Mouse (Mus musculus) embryonic fibroblast, embryonic 13.5 days (primary cell): ENCODE data around the gene Fau. TPM values are rescaled to one million over a fixed set of nuclear protein-coding genes. Genes with fewer than 3 reads are reported as not detected.

Source experiments
- H3K27ac ChIP-seq: 2 replicates; pipeline ENCODE4 v1.5.1; 2012; ENCODE audit warnings: low read length, control low read depth, inconsistent platforms; ENCODE audit not compliant: insufficient read depth
- H3K4me1 ChIP-seq: 2 replicates; pipeline ENCODE4 v1.6.1; 2011; ENCODE audit warnings: low read length; ENCODE audit not compliant: control insufficient read depth, insufficient read depth
- H3K4me3 ChIP-seq: 2 replicates; pipeline ENCODE4 v1.5.1; 2011; ENCODE audit warnings: mild to moderate bottlenecking, control low read depth, low read length; ENCODE audit not compliant: insufficient read depth
- CTCF ChIP-seq: IDR thresholded peaks from 2 replicates; pipeline ENCODE4 v1.5.1; 2011; ENCODE audit warnings: mild to moderate bottlenecking, control low read depth, low read length, moderate library complexity, borderline replicate concordance; ENCODE audit not compliant: insufficient read depth
- POLR2A ChIP-seq: IDR thresholded peaks from 2 replicates; pipeline ENCODE4 v1.6.1; 2011; ENCODE audit warnings: low read depth, mild to moderate bottlenecking, control low read depth, low read length, moderate library complexity
- polyA plus RNA-seq: library from polyadenylated mRNA; stranded (reverse); fragments of >200 nt; gene quantifications from 2 replicates; pipeline ENCODE4 v1.2.4, GENCODE M21; 2011; ENCODE audit warnings: low read depth; ENCODE audit not compliant: missing spikeins, insufficient read length

Gene Fau
- polyA plus RNA-seq, 1 experiment, result 1,065 TPM

DNA sequence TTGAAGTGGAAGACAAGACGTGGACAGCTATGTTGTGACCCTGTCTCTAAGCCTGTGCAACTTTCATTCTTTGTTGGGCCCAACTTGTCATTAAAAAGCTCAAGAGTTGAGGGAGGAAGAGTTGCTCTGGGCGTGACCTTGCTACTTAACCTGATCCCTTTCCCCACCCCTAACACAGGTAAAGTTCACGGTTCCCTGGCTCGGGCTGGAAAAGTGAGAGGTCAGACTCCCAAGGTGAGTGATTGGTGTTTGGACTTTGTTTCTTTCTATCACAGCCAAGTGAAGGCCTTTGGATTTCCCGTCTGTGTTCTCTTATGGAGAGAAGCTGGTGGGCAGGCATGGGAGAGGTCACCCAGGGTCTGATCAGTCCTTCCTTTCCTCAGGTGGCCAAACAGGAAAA is 1.3 kb downstream of the Fau start:
- Histone ChIP-seq H3K4me3 (peak overlapping the region; percentile 88), H3K27ac (0 out of 2 replicates have a peak overlapping the region, but pooled peaks have one; percentile 44)

GRCm38 (mm10) chr19:6061021-6061533 is 3.4 kb downstream of the Fau start, which contains the start of gene Znhit2:
Gene Znhit2 (plus strand): TSS chr19:6061192.
- peak within 1 kb of the TSS; percentile 60 for H3K4me3 ChIP-seq
- H3K27ac ChIP-seq, result peak within 1 kb of the TSS; percentile 84
- TF ChIP-seq CTCF (no peak), POLR2A (peak; percentile 68)
- peaks cover 4% of the 10 kb centered on the region; the same call in 1 of the 2 replicates for H3K4me1 ChIP-seq

More for the DNA sequence above, 1.3 kb downstream of the Fau start:
- H3K4me1 ChIP-seq, result peaks cover 4% of the 10 kb centered on the region; the same call in 1 of the 2 replicates
- TF ChIP-seq CTCF, result no peak
- TF ChIP-seq POLR2A, result no peak

GRCm38 (mm10) chr19:6061641-6062302 is 4.1 kb downstream of the Fau start:
- Histone ChIP-seq H3K4me1 (peaks cover 4% of the 10 kb centered on the region; the same call in 1 of the 2 replicates), H3K27ac (peak overlapping the region; percentile 82), H3K4me3 (peak overlapping the region; percentile 60)
- TF ChIP-seq POLR2A (peak; percentile 46; the same call in 1 of the 2 replicates), CTCF (no peak)

GRCm38 (mm10) chr19:6062418-6062817 is 4.8 kb downstream of the Fau start:
- Histone ChIP-seq H3K4me3 (peak overlapping the region; percentile 60), H3K27ac (no peak overlapping the region), H3K4me1 (peaks cover 4% of the 10 kb centered on the region; the same call in 1 of the 2 replicates)
- TF ChIP-seq CTCF, result no peak
- 0 out of 2 replicates have a peak, but pooled peaks have one; percentile 4 for TF ChIP-seq POLR2A

DNA sequence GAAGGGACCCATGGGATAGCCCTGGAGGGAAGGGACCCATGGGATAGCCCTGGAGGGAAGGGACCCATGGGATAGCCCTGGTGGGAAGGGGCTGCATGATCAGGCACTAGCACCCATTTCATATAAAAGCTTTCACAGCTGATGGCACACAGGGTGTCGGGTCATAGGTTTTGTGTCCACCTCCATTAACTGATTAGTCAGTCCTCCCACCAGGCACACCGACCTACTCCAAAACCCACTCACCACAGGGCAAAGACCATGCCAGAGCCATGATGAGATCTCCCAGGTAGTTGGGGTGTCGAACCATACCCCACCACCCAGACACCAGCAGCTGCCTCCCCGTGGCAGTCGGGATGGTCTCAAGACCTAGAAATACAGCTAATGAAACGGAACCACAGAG is 5.4 kb downstream of the Fau start:
- H3K27ac ChIP-seq, result no peak overlapping the region
- TF ChIP-seq CTCF (no peak), POLR2A (no peak; the same call in 1 of the 2 replicates)
- peaks cover 4% of the 10 kb centered on the region; the same call in 1 of the 2 replicates for H3K4me1 ChIP-seq
- no peak overlapping the region for H3K4me3 ChIP-seq

DNA sequence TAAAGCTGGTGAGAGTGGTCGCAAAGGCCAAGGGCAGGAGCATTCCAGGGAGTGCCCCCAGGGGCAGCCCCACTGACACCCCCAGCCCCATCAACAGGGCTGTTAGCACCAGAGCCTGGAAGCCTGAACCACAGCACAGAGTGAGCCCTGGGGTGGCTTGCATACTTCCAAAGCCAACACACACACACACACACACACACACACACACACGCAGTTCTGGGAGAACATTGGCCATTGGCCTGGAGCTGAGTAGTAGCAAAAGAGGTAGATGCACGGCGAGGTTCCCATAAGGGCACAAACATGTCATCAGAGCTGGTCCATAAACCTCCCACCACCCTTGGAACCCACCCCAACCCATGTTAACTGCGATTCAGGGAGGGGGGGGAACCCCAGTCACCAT is 8.9 kb downstream of the Fau start:
- no peak overlapping the region for H3K27ac ChIP-seq
- H3K4me1 ChIP-seq, result no peaks in the 10 kb centered on the region
- peak overlapping the region; percentile 56 for H3K4me3 ChIP-seq
- TF ChIP-seq CTCF, result no peak
- no peak for TF ChIP-seq POLR2A

DNA sequence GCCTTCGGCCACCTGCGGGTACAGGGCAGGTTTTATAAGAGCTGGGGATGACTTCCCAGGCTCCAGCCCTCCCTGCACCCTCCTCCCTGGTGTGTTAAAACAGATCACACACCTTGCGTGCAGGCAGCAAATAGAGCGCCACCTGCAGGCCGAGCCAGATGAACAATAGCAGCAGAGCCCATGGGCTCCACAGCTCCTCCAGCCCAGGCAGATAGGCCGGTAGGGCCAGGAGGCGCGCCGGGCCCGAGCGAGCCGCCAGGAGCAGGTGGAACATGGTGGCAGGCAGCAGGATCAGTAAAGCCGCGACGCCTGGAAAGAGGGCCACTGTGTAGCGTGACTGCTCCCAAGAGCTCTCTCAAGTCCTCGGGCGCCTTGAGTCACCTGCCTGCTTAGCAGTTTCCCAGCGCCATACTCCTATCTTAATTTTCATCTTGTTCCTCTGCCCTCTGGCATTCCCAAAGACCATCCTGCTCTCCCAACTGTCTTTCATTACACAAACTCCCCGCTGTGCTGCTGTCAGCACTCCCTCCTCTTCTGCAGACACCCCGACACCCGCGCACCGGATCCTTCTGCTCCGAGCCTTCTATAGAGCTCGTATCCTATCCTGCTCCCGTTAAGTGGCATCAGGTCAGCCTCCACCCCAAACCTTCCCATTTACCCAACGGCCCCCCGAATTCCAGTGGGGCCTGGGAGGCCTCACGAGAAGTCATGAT is 9.5 kb downstream of the Fau start:
- Histone ChIP-seq H3K4me1 (no peaks in the 10 kb centered on the region), H3K4me3 (peak overlapping the region; percentile 56), H3K27ac (0 out of 2 replicates have a peak overlapping the region, but pooled peaks have one; percentile 1)
- TF ChIP-seq POLR2A (no peak), CTCF (peak; percentile 91)

DNA sequence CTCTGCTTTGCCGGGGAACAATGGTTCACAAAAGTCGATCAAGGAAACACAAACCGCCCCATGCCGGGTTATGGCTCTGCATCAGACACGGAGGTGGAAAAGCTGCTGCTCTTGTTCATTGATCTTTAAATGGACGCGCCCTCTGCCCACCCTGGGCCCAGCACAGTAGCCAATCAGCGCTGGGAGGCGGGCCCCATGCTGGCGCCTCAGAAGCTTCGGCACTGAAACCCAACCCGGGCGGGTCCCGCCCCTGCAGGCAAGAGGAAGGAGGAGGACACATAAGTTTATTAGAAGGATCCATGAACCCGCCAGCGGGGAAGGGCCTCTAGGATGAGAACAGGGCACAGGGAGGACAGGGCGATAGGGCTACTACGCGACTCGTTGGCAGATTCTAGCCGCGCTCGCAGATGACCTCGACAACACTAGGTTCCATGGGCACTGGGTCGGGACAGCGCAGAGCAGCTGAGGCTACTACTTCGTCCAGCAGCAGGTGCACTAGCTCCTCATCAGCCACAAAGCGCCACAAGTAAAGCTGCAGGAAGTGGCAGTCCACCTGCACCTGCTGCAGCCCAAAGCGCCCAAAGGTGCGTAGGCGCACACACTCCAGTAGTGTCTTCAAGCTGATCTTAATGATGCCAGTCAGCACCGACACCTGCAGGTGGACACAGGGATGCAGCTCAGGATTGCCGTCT is 10.2 kb downstream of the Fau start, which contains the start of gene Tm7sf2:
Tm7sf2 (minus strand) TSS at position 650 of the 692 bp plus-strand sequence.
- 0 out of 2 replicates have a peak within 1 kb of the TSS, but pooled peaks have one; percentile 1 for H3K27ac ChIP-seq
- H3K4me3 ChIP-seq, result peak within 1 kb of the TSS; percentile 56
- H3K4me1 ChIP-seq, result no peaks in the 10 kb centered on the region
- TF ChIP-seq CTCF (no peak), POLR2A (peak; percentile 70)

- TF ChIP-seq POLR2A (no peak), CTCF (no peak)
- Histone ChIP-seq H3K27ac (no peak overlapping the region), H3K4me1 (no peaks in the 10 kb centered on the region), H3K4me3 (no peak overlapping the region)
Measured at GRCm38 (mm10) chr19:6068951-6069350, 11.3 kb downstream of the Fau start.
